Mouse (Mus musculus) heart, embryonic 14.5 days (tissue): ENCODE measurements around the gene Pdxk. TPM values are rescaled to one million over a fixed set of nuclear protein-coding genes. Genes with fewer than 3 reads are reported as not detected.
A peak's percentile ranks its signal among the peaks of the same experiment; 100 is the strongest.

Experiments used
- ATAC-seq: fragments of 200-750 bp; cut with Nextera tagmentation; 2 replicates; pipeline ENCODE4 v1.8.0; 2017; ENCODE audit warnings: low read depth, moderate TSS enrichment; ENCODE audit not compliant: insufficient number of reproducible peaks, insufficient read depth, low FRiP score
- H3K27ac ChIP-seq, 2 experiments: fragments of 200-500 bp in 1 of 2; fragments of 300-500 bp in 1 of 2; sonication (generic) in 1 of 2; replicated peaks in 1 of 2; 2 replicates each; pipeline ENCODE4 v1.5.1; 2012 to 2014; ENCODE audit warnings: low read depth in 2 of 2, low read length in 2 of 2, control low read depth in 1 of 2, mild to moderate bottlenecking in 1 of 2, mixed read lengths in 1 of 2; ENCODE audit not compliant: control insufficient read depth in 1 of 2, insufficient read depth in 1 of 2
- H3K27me3 ChIP-seq: fragments of 300-500 bp; sonication (generic); 2 replicates; pipeline ENCODE4 v1.6.1; 2014; ENCODE audit warnings: mild to moderate bottlenecking, low read length, control low read depth; ENCODE audit not compliant: control insufficient read depth, insufficient read depth
- H3K36me3 ChIP-seq: fragments of 300-500 bp; sonication (generic); 2 replicates; pipeline ENCODE4 v1.6.1; 2014; ENCODE audit warnings: mild to moderate bottlenecking, control low read depth, low read length, mixed read lengths; ENCODE audit not compliant: control insufficient read depth, insufficient read depth
- H3K4me1 ChIP-seq, 2 experiments: fragments of 200-500 bp in 1 of 2; fragments of 300-500 bp in 1 of 2; sonication (generic) in 1 of 2; 2 replicates each; pipeline ENCODE4 v1.6.1; 2012 to 2014; ENCODE audit warnings: low read length in 2 of 2, control low read depth in 1 of 2, mixed read lengths in 1 of 2; ENCODE audit not compliant: control insufficient read depth in 2 of 2, insufficient read depth in 2 of 2
- H3K4me2 ChIP-seq: fragments of 300-500 bp; sonication (generic); 2 replicates; pipeline ENCODE4 v1.6.1; 2014; ENCODE audit warnings: mild to moderate bottlenecking, low read length
- H3K4me3 ChIP-seq, 2 experiments: fragments of 200-500 bp in 1 of 2; fragments of 300-500 bp in 1 of 2; sonication (generic) in 1 of 2; 2 replicates each; pipeline ENCODE4 v1.5.1; 2012 to 2014; ENCODE audit warnings: low read length in 2 of 2, mild to moderate bottlenecking in 2 of 2, control low read depth in 1 of 2, low read depth in 1 of 2, moderate library complexity in 1 of 2; ENCODE audit not compliant: control insufficient read depth in 1 of 2, insufficient read depth in 1 of 2
- H3K9ac ChIP-seq: fragments of 300-500 bp; sonication (generic); 2 replicates; pipeline ENCODE4 v1.6.1; 2014; ENCODE audit warnings: mild to moderate bottlenecking, low read length
- H3K9me3 ChIP-seq: fragments of 300-500 bp; sonication (generic); 2 replicates; pipeline ENCODE4 v1.6.1; 2016; ENCODE audit warnings: low read length, control low read depth; ENCODE audit not compliant: control insufficient read depth
- WGBS: fragments of 180-500 bp; shearing (Covaris S2); extraction: QIAGEN DNeasy Blood & Tissue Kit; methylation state at CpG from one replicate; pipeline ENCODE4 v1.1.7; 2014; 5-methylcytosine and 5-hydroxymethylcytosine counted together
- polyA plus RNA-seq: library from polyadenylated mRNA; unstranded; fragments of >200 nt; fragmentation: Nextera tagmentation; extraction: Ambion mirVana; gene quantifications from 2 replicates; pipeline ENCODE4 v1.2.1, GENCODE M21; 2014

Gene Pdxk
- polyA plus RNA-seq, 1 experiment from 2014 or later = 4.5 TPM

- no peaks in the 10 kb centered on the region for H3K27me3 ChIP-seq
- peaks cover 19% of the 10 kb centered on the region for H3K36me3 ChIP-seq
- H3K27ac ChIP-seq = no peak overlapping the region
- H3K9me3 ChIP-seq = no peaks in the 10 kb centered on the region
- 86% methylated on average over 5 of the region's 5 CpGs for WGBS
- H3K4me3 ChIP-seq = no peak overlapping the region
- no peak overlapping the region for H3K9ac ChIP-seq
- H3K4me2 ChIP-seq = no peak overlapping the region
- no peak for ATAC-seq
- H3K4me1 ChIP-seq = peaks cover 0 to 14% of the 10 kb centered on the region in 2 experiments; a peak in 2 of 4 replicates
These were observed 35.6 kb downstream of the Pdxk start for GRCm38 (mm10) chr10:78429180-78429579.

GRCm38 (mm10) chr10:78428070-78428469, 36.7 kb downstream of the Pdxk start:
- no peaks in the 10 kb centered on the region for H3K9me3 ChIP-seq
- H3K27ac ChIP-seq = no peak overlapping the region
- peaks cover 19% of the 10 kb centered on the region for H3K36me3 ChIP-seq
- WGBS = 91% methylated on average over 11 of the region's 11 CpGs
- H3K4me1 ChIP-seq = peaks cover 0 to 14% of the 10 kb centered on the region in 2 experiments; a peak in 2 of 4 replicates
- H3K4me3 ChIP-seq = no peak overlapping the region
- no peak overlapping the region for H3K9ac ChIP-seq
- H3K27me3 ChIP-seq = no peaks in the 10 kb centered on the region
- no peak for ATAC-seq
- no peak overlapping the region for H3K4me2 ChIP-seq

- no peak for ATAC-seq
These were observed 38.5 kb downstream of the Pdxk start for GRCm38 (mm10) chr10:78426117-78426735.

DNA sequence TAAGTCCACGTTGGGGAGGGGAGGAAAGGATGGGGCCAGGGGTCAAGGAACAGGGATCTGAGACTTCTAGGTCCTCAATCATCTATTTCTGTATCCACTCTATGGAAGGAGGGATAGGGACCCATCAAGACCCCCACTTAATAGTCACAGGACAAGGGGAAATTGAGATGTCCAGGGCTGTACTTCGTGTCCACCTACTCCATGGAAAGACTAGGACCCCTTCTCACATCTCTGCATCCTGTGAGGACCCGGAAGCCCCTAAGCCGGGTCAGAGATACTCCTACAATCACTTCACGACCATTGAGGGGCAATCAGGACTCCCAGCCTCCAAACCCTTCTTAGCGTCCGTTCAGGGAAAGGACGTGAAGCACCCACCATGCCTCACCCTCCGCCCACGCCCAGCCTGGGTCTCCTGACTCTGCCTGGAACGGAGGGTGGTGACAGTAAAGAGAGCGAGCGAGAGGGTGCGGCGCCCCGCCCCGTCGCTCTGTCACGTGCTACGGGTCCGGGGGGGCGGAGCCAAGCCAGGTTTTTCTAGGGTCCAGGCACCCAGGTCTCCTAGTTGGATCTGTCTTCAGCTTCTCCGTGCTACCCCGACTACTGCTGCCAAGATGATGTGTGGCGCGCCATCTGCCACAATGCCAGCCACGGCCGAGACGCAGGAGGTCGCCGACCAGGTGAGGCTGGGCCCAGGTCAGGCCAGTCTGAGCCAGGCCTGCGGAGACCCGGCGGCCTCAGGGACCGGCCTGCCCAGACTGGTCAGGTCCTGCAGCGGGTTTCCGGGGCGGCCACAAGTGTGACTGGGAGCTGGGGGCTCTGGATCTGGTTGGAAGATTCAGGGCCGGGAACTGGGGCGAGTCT, 39.4 kb downstream of the Pdxk start, which contains the start of gene Cstb:
Cstb (plus strand) TSS at position 489 of the 861 bp plus-strand sequence.
- WGBS = 1% methylated on average over 40 of the region's 40 CpGs

More at GRCm38 (mm10) chr10:78426117-78426735, 38.5 kb downstream of the Pdxk start:
- H3K9ac ChIP-seq = peak overlapping the region; percentile 78
- WGBS = 46% methylated on average over 6 of the region's 6 CpGs
- H3K27ac ChIP-seq = peak overlapping the region; percentile 41 to 66; a peak in 3 of 4 replicates
- peaks cover 0 to 14% of the 10 kb centered on the region in 2 experiments; a peak in 2 of 4 replicates for H3K4me1 ChIP-seq
- peak overlapping the region; percentile 70 for H3K4me2 ChIP-seq
- peaks cover 19% of the 10 kb centered on the region for H3K36me3 ChIP-seq
- H3K27me3 ChIP-seq = no peaks in the 10 kb centered on the region
- H3K9me3 ChIP-seq = no peaks in the 10 kb centered on the region
- peak overlapping the region; percentile 61 to 84 for H3K4me3 ChIP-seq

DNA sequence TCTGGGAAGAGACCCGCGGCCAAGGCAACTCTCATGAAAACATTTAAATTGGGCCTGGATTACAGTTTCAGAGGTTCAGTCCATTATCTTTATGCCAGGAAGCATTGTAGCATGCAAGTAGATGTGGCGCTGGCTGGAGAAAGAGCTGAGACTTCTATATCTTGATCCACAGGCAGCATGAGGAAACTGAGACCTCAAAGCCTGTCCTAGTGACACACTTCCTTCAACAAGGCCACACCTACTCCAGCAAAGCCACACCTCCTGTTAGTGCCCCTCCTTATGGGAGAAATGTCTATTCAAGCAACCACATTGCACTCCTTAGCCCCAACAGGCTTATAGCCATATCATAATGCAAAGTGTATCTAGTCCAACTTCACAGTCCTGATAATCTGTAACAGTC, 42.2 kb downstream of the Pdxk start:
- Histone ChIP-seq H3K9ac (no peak overlapping the region), H3K4me1 (peaks cover 0 to 14% of the 10 kb centered on the region in 2 experiments; a peak in 2 of 4 replicates), H3K27me3 (no peaks in the 10 kb centered on the region), H3K27ac (no peak overlapping the region), H3K4me2 (no peak overlapping the region), H3K4me3 (no peak overlapping the region), H3K9me3 (no peaks in the 10 kb centered on the region), H3K36me3 (peaks cover 9% of the 10 kb centered on the region)
- 85% methylated on average over 3 of the region's 3 CpGs for WGBS
- no peak for ATAC-seq

More for the DNA sequence above, 39.4 kb downstream of the Pdxk start, which contains the start of gene Cstb:
- Histone ChIP-seq H3K4me1 (peaks cover 0 to 14% of the 10 kb centered on the region in 2 experiments; a peak in 2 of 4 replicates), H3K4me2 (peak within 1 kb of the TSS; percentile 70), H3K27me3 (no peaks in the 10 kb centered on the region), H3K9ac (peak within 1 kb of the TSS; percentile 78), H3K4me3 (peak within 1 kb of the TSS; percentile 61 to 84), H3K27ac (peak within 1 kb of the TSS; percentile 41 to 66; a peak in 3 of 4 replicates), H3K9me3 (no peaks in the 10 kb centered on the region), H3K36me3 (peaks cover 19% of the 10 kb centered on the region)
- ATAC-seq = peak; percentile 92

- Histone ChIP-seq H3K36me3 (no peaks in the 10 kb centered on the region), H3K4me3 (no peak overlapping the region), H3K27ac (no peak overlapping the region), H3K9me3 (no peaks in the 10 kb centered on the region), H3K27me3 (no peaks in the 10 kb centered on the region), H3K4me1 (peaks cover 0 to 5% of the 10 kb centered on the region in 2 experiments; a peak in 2 of 4 replicates), H3K9ac (no peak overlapping the region), H3K4me2 (no peak overlapping the region)
- no peak for ATAC-seq
- WGBS = 74% methylated on average over 2 of the region's 2 CpGs
These were observed 43.8 kb downstream of the Pdxk start for GRCm38 (mm10) chr10:78420929-78421328.

DNA sequence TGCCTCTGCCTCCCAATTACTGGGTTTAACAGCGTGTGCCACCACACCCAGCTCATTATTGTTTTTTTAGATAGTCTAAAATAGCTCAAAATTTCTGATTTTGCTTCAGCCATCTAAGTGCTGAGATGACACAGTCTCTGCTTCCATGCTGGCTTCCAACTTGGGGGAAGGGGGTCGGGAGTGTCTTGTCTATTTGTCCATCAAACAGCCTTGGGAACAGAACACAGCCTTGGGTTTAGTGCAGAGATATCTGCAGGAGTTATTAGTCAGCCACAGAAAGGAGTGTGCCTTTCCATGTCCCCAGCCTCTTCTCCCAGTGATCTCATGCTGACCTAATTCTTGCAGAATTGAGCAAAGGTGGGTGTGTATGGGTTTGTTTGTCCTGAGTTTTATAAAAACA, 46.0 kb downstream of the Pdxk start:
- Histone ChIP-seq H3K4me3 (no peak overlapping the region), H3K9me3 (no peaks in the 10 kb centered on the region), H3K27ac (no peak overlapping the region), H3K9ac (no peak overlapping the region), H3K36me3 (no peaks in the 10 kb centered on the region), H3K4me1 (no peaks in the 10 kb centered on the region), H3K4me2 (no peak overlapping the region), H3K27me3 (no peaks in the 10 kb centered on the region)
- no peak for ATAC-seq
- WGBS = 83% methylated on average over 2 of the region's 2 CpGs
